Mouse (Mus musculus) hindbrain, embryonic 12.5 days (tissue): ENCODE measurements around the gene Supt5. TPM values are rescaled to one million over a fixed set of nuclear protein-coding genes. Genes with fewer than 3 reads are reported as not detected.

Experiments
- ATAC-seq: fragments of 200-750 bp; cut with Nextera tagmentation; 2 replicates; pipeline ENCODE4 v1.8.0; 2017; ENCODE audit warnings: moderate TSS enrichment; ENCODE audit not compliant: low FRiP score
- H3K27ac ChIP-seq: fragments of 300-500 bp; sonication (generic); 2 replicates; pipeline ENCODE4 v1.5.1; 2016; ENCODE audit warnings: mild to moderate bottlenecking
- H3K27me3 ChIP-seq: fragments of 300-500 bp; sonication (generic); 2 replicates; pipeline ENCODE4 v1.6.1; 2016; ENCODE audit warnings: mild to moderate bottlenecking
- H3K36me3 ChIP-seq: fragments of 300-500 bp; sonication (generic); 2 replicates; pipeline ENCODE4 v1.6.1; 2016; ENCODE audit warnings: mild to moderate bottlenecking
- H3K4me1 ChIP-seq: fragments of 300-500 bp; sonication (generic); 2 replicates; pipeline ENCODE4 v1.6.1; 2016
- H3K4me2 ChIP-seq: fragments of 300-500 bp; sonication (generic); replicated peaks from 2 replicates; pipeline ENCODE4 v1.6.1; 2016; ENCODE audit warnings: mild to moderate bottlenecking
- H3K4me3 ChIP-seq: fragments of 300-500 bp; sonication (generic); 2 replicates; pipeline ENCODE4 v1.5.1; 2016; ENCODE audit warnings: mild to moderate bottlenecking
- H3K9ac ChIP-seq: fragments of 300-500 bp; sonication (generic); 2 replicates; pipeline ENCODE4 v1.6.1; 2016; ENCODE audit warnings: mild to moderate bottlenecking, moderate library complexity
- H3K9me3 ChIP-seq: fragments of 300-500 bp; sonication (generic); replicated peaks from 2 replicates; pipeline ENCODE4 v1.6.1; 2016; ENCODE audit warnings: mild to moderate bottlenecking
- WGBS: fragments of 180-500 bp; shearing (Covaris S2); methylation state at CpG from one replicate; pipeline ENCODE4 v1.1.7; 2016; 5-methylcytosine and 5-hydroxymethylcytosine counted together
- polyA plus RNA-seq: library from polyadenylated mRNA; unstranded; fragments of >200 nt; fragmentation: Nextera tagmentation; extraction: Ambion mirVana; gene quantifications from 2 replicates; pipeline ENCODE4 v1.2.1, GENCODE M21; 2016

Supt5 gene
- polyA plus RNA-seq, 1 experiment from 2014 or later, result 105 TPM

GRCm38 (mm10) chr7:28381017-28381790 is 42.7 kb upstream of the Supt5 start:
- Histone ChIP-seq H3K36me3 (peaks cover 7% of the 10 kb centered on the region), H3K4me1 (peaks cover 54% of the 10 kb centered on the region), H3K27me3 (peaks cover 8% of the 10 kb centered on the region; the same call in 1 of the 2 replicates), H3K9ac (peak overlapping the region; percentile 50), H3K4me2 (peak overlapping the region; percentile 52), H3K27ac (peak overlapping the region; percentile 80), H3K4me3 (peak overlapping the region; percentile 12; the same call in 1 of the 2 replicates), H3K9me3 (no peaks in the 10 kb centered on the region)
- ATAC-seq, result no peak
- 9% methylated on average over 29 of the region's 30 CpGs for WGBS

GRCm38 (mm10) chr7:28380237-28381016 is 41.9 kb upstream of the Supt5 start, which contains the start of gene Zfp36:
Zfp36 (minus strand) TSS chr7:28380253.
- WGBS, result 52% methylated on average over 17 of the region's 17 CpGs
- H3K4me1 ChIP-seq, result peaks cover 60% of the 10 kb centered on the region
- peak within 1 kb of the TSS; percentile 78 for H3K9ac ChIP-seq
- H3K27me3 ChIP-seq, result peaks cover 8% of the 10 kb centered on the region; the same call in 1 of the 2 replicates
- H3K4me2 ChIP-seq, result peak within 1 kb of the TSS; percentile 90
- ATAC-seq, result no peak
- H3K36me3 ChIP-seq, result peaks cover 4% of the 10 kb centered on the region; the same call in 1 of the 2 replicates
- H3K27ac ChIP-seq, result peak within 1 kb of the TSS; percentile 84
- no peaks in the 10 kb centered on the region for H3K9me3 ChIP-seq
- peak within 1 kb of the TSS; percentile 55 for H3K4me3 ChIP-seq

- peaks cover 68% of the 10 kb centered on the region for H3K4me1 ChIP-seq
- under 1% methylated on average over 52 of the region's 53 CpGs for WGBS
- H3K27ac ChIP-seq, result peak overlapping the region; percentile 84
- peak overlapping the region; percentile 78 for H3K9ac ChIP-seq
- peaks cover 4% of the 10 kb centered on the region; the same call in 1 of the 2 replicates for H3K36me3 ChIP-seq
- H3K27me3 ChIP-seq, result peaks cover 8% of the 10 kb centered on the region; the same call in 1 of the 2 replicates
- peak; percentile 60 for ATAC-seq
- peak overlapping the region; percentile 90 for H3K4me2 ChIP-seq
- H3K9me3 ChIP-seq, result no peaks in the 10 kb centered on the region
- H3K4me3 ChIP-seq, result peak overlapping the region; percentile 55
Measured at GRCm38 (mm10) chr7:28378769-28379651, 40.5 kb upstream of the Supt5 start.

GRCm38 (mm10) chr7:28378066-28378690 is 39.6 kb upstream of the Supt5 start:
- H3K9me3 ChIP-seq, result no peaks in the 10 kb centered on the region
- peaks cover 70% of the 10 kb centered on the region for H3K4me1 ChIP-seq
- 47% methylated on average over 32 of the region's 32 CpGs for WGBS
- peak overlapping the region; percentile 55 for H3K4me3 ChIP-seq
- peak overlapping the region; percentile 90 for H3K4me2 ChIP-seq
- H3K9ac ChIP-seq, result peak overlapping the region; percentile 78
- peaks cover 4% of the 10 kb centered on the region; the same call in 1 of the 2 replicates for H3K36me3 ChIP-seq
- no peak overlapping the region; the same call in 1 of the 2 replicates for H3K27ac ChIP-seq
- H3K27me3 ChIP-seq, result peaks cover 8% of the 10 kb centered on the region; the same call in 1 of the 2 replicates
- no peak for ATAC-seq

- H3K27me3 ChIP-seq, result peaks cover 8% of the 10 kb centered on the region; the same call in 1 of the 2 replicates
- H3K36me3 ChIP-seq, result peaks cover 4% of the 10 kb centered on the region; the same call in 1 of the 2 replicates
- no peak for ATAC-seq
- WGBS, result 71% methylated on average over 18 of the region's 18 CpGs
- peaks cover 63% of the 10 kb centered on the region for H3K4me1 ChIP-seq
- H3K9me3 ChIP-seq, result no peaks in the 10 kb centered on the region
- H3K9ac ChIP-seq, result no peak overlapping the region
- H3K27ac ChIP-seq, result no peak overlapping the region
- H3K4me3 ChIP-seq, result peak overlapping the region; percentile 55
- H3K4me2 ChIP-seq, result peak overlapping the region; percentile 90
Measured at GRCm38 (mm10) chr7:28377190-28378065, 38.9 kb upstream of the Supt5 start.

GRCm38 (mm10) chr7:28376011-28376771 is 37.6 kb upstream of the Supt5 start:
- peak overlapping the region; percentile 91 for H3K27ac ChIP-seq
- peak overlapping the region; percentile 62 for H3K4me2 ChIP-seq

GRCm38 (mm10) chr7:28375176-28375921 is 36.8 kb upstream of the Supt5 start:
- peak overlapping the region; percentile 62 for H3K4me2 ChIP-seq
- H3K27me3 ChIP-seq, result peaks cover 5% of the 10 kb centered on the region; the same call in 1 of the 2 replicates
- H3K9ac ChIP-seq, result peak overlapping the region; percentile 59
- H3K4me3 ChIP-seq, result peak overlapping the region; percentile 34
- no peaks in the 10 kb centered on the region for H3K9me3 ChIP-seq
- peaks cover 4% of the 10 kb centered on the region; the same call in 1 of the 2 replicates for H3K36me3 ChIP-seq
- ATAC-seq, result peak; percentile 30
- WGBS, result 2% methylated on average over 33 of the region's 36 CpGs
- peaks cover 53% of the 10 kb centered on the region for H3K4me1 ChIP-seq
- H3K27ac ChIP-seq, result peak overlapping the region; percentile 91

More at GRCm38 (mm10) chr7:28376011-28376771, 37.6 kb upstream of the Supt5 start:
- Histone ChIP-seq H3K9me3 (no peaks in the 10 kb centered on the region), H3K27me3 (peaks cover 8% of the 10 kb centered on the region; the same call in 1 of the 2 replicates), H3K9ac (peak overlapping the region; percentile 59), H3K36me3 (peaks cover 4% of the 10 kb centered on the region; the same call in 1 of the 2 replicates), H3K4me1 (peaks cover 52% of the 10 kb centered on the region), H3K4me3 (peak overlapping the region; percentile 34)
- WGBS, result 3% methylated on average over 30 of the region's 30 CpGs
- ATAC-seq, result no peak

GRCm38 (mm10) chr7:28374647-28375046 is 36.1 kb upstream of the Supt5 start:
- no peak overlapping the region for H3K4me3 ChIP-seq

GRCm38 (mm10) chr7:28373891-28374495 is 35.4 kb upstream of the Supt5 start:
- Histone ChIP-seq H3K4me1 (peaks cover 55% of the 10 kb centered on the region), H3K27ac (no peak overlapping the region), H3K9me3 (no peaks in the 10 kb centered on the region), H3K9ac (no peak overlapping the region), H3K27me3 (peaks cover 5% of the 10 kb centered on the region; the same call in 1 of the 2 replicates), H3K36me3 (peaks cover 5% of the 10 kb centered on the region; the same call in 1 of the 2 replicates), H3K4me2 (no peak overlapping the region), H3K4me3 (no peak overlapping the region)
- no peak for ATAC-seq
- WGBS, result 79% methylated on average over 7 of the region's 7 CpGs

More at GRCm38 (mm10) chr7:28374647-28375046, 36.1 kb upstream of the Supt5 start:
- H3K9me3 ChIP-seq, result no peaks in the 10 kb centered on the region
- 83% methylated on average over 10 of the region's 10 CpGs for WGBS
- H3K27ac ChIP-seq, result peak overlapping the region; percentile 91
- H3K36me3 ChIP-seq, result peaks cover 4% of the 10 kb centered on the region; the same call in 1 of the 2 replicates
- ATAC-seq, result no peak
- H3K4me2 ChIP-seq, result peak overlapping the region; percentile 62; the same call in 1 of the 2 replicates
- no peak overlapping the region for H3K9ac ChIP-seq
- H3K27me3 ChIP-seq, result peaks cover 5% of the 10 kb centered on the region; the same call in 1 of the 2 replicates
- peaks cover 60% of the 10 kb centered on the region for H3K4me1 ChIP-seq
